Mouse (Mus musculus): ENCODE data around the gene Mdfi.

DNA sequence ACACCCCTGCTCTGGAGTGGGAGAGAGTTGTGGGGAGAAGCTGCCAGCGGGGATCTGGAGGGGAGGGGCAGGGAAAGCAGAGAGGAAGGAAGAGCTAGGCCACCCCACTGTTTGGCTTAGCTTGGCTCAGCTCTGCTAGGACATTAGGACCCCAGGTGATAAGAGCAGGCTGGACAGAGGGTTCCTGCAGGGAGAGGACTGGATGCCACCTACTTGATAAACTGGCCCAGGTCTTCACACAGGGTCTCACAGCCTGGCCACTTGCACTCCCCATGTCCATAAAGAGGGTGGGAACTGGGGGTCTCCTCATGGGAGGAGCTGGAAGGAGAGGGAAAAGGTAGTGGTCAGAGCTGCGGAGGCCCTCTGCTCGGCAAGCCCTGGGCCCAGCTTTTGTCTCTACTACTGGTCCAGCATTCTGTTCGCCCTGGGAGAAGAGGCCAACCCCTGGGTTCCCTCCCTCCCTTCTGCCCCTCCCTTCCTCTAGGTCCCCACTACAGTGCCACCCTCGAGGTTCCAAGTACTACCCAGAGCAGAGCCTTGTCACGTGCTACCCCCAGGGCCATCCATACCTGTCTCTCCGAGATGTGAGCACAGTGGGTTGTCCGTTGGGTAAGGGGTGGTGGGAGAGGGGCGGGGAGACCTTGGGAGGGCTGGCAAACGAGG, 43.4 kb upstream of the Mdfi start:
- TF ChIP-seq CTCF (conservative IDR thresholded peaks at IDR 0.05; ENCODE audit: low read length) = no peak
- TF ChIP-seq POU5F1 (IDR thresholded peaks at IDR 0.05; ENCODE audit: borderline replicate concordance, low read length) = no peak
- TF ChIP-seq NANOG (IDR thresholded peaks at IDR 0.05; ENCODE audit: borderline replicate concordance, low read length) = no peak
